Mouse (Mus musculus) 3134 (cell line): ENCODE measurements around the gene Epo.
A peak's percentile ranks its signal among the peaks of the same experiment; 100 is the strongest.

ENCODE experiments used
- DNase-seq: peaks from one replicate; pipeline ENCODE4 v3.0.0-alpha.2; 2011; ENCODE audit warnings: low spot score; ENCODE audit not compliant: insufficient read length; ENCODE audit errors: extremely low read depth

The Epo gene

DNA sequence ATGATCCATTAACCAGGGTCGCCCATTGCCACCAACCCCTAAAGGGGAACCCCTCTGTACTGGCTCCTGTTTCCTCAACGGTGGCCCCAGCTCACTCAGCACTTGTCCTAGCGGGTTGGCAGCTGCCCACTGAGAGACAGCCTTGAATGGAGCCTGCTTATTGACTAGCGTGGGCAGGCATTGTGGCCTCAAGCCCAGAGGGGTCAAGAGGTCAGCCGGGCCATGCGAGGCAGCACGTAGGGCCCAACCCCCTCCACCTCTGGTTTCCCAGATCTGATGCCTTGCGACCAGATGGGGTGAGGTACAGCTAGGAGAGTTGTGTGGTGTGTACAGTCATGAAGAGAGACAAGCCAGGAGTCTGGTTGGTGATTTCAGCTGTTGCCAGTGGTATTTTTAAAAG is 51.1 kb downstream of the Epo start:
- peak; percentile 28 for DNase-seq

DNA sequence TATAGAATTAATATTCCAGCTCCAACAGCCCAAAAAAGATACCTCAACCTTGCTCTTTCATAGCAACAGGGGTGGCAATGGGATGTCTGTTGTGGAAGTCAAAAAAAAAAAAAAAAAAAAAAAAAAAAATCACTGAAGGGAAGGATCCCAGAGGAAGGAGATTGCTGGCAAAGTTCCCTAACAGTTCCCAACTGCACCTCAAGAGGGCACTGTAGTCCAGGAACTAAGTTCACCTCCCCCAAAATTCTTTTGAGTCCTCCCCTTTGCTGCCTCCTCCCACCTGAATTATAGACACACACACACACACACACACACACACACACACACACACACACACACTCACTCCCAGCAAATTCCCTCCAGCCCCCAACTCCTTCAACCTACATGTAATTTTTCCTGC is 51.9 kb downstream of the Epo start:
- DNase-seq: peak; percentile 50

DNA sequence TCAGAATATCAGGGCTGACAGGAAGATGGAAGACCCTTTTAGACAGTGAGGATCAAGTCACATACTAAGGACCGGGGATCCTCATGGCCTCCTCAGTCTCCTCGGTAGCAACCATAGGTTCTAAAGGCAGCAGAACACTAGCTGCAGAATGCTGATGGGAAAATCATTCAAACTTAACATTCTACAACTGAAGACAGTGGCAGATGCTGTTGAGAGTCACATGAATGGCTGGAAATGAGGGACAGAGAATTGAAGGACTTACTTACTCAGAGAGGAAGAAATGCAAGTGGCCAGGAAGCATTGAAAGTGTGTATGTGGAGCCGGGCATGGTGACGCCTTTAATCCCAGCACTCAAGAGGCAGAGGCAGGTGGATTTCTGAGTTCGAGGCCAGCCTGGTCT is 56.1 kb downstream of the Epo start, which contains the start of gene Zan:
Gene Zan (minus strand): TSS at position 101 of the 400 bp plus-strand sequence.
- no peak for DNase-seq

DNA sequence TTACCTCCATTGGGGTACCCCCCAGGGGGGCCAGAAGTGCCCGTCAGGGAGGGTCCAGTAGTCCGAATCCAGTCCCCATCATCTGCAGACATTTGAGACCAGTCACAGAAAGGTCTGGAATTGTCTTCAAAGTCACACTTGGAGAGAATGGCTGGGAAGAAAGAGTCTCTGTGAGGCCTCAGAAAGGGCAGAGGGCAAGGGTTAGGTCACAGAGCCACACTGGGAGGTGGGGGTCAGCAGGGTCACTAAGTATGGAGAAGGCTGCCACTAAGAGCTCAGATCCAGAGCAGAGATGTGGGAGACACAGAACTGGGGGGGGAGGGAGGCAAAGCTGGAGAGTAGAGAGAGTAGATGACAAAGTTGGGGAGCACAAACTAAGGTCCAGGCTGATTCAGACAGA is 58.7 kb downstream of the Epo start:
- DNase-seq: no peak

DNA sequence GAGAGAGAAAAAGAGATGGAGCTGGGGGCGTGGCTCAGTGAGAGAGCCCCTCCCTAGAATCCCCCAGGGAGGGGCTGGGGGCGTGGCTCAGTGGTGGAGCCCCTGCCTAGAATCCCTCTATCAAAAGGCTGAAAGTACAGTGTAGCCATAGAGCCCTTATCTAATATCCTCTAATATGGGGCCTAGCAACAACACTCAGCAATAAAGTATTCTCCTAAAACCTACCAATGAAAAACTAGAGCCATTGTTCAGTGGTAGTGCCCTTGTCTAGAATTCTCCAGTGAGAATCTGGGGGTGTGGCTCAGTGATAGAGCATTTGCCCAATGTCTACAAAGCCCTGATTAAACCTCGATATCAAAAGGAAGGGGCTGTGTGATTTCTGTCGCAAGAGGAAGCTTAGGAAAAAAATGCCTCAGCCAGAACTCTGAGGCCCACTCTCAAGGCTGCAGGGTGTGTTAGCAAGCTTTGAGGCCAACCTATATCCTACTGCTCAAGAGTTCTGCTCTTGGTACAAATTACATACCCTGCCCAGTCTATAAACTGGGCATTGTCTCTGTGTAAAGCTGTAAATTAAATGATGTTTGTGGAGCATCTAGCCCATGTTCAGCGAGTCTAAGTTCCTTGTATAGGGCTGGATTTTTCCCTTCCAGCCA is 60.7 kb downstream of the Epo start:
- no peak for DNase-seq

DNA sequence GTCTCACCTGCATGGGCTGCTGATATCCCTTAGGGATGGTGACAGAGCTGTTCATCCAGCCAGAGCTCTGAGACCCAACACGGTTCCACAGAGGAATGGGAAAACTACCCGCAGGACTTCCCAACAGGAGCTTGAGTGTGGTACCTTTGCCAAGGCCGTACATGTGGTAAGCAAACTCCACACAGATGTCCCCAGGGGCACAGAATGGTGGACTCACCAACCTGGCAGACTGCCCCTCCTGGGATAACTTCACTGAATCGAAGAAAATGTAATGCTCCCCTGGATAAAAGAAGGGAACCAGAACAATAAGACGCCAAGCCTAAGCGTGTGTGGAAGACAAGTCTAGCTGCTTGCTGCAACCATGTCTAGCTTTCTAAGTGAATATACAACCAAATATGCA is 66.1 kb downstream of the Epo start:
- DNase-seq: no peak

DNA sequence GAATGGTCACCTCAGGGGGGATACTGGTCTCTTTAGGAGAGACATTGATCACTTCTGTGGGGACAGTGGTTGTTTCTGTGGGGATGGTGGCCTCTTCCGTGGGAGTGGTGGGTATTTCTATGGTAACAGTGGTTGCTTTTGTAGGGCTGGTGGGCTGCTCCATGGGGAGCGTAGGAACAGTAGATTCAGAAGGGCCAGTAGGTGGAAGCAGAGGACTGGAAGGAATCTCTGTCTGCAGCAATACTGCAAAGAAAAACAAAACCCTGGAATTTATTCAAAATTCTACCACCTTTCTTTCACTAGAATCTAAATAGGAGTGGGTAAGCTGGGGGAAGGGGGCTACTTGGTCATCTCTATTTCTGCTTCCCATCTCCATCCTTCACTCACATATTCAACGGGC is 68.0 kb downstream of the Epo start:
- DNase-seq: no peak

DNA sequence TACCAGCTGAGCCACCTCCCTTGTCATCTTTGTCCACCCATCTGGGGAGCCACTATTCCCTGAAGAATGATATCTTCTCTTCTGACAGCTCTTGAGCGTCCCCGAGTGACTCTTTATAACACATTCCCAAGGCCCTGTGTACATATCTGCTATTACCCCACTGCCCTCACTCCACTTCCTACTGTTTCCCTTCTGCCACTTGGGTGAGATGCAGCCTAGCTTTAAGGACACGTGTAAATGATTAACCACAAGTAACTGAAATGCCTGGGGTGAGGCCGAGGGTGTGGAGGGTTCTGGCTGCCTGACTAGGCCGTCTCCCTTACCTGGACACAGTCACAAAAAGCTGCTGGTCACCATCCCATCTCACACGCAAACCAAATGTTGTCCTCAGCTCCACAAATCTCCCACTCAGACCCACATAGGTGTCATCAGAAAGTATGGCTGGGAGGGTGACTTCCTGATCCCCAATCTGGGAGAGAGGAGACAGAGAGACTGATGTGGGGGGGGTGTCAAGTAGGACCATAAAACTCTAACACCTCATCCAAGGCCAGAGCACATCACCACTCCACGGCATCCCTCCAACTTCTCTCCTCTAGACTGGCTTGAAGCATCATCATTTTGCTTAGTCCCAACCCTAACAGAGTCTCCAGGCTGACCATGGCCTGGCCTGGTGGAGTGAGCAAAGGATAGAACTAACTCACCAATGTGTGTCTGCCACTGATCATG is 77.0 kb downstream of the Epo start:
- DNase-seq: peak; percentile 62

DNA sequence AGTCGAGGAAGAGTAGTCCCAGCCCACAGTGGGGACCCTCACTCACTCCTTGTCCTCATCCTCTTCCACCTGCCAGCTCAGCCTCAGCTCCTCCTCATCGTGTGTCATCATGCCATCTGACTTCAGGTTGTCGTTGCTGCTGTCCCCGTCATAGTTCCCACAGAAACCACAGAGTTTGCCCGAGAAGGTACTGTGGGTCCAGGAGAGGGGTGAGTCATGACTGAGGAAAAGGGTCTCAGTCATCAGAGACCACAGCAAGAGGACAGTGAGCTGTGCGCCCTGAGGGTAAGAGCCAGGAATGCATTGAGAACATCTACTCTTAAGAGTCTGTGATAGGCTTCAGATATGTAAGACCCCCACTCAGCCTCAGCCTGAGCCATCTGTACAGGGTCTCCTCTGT is 77.8 kb downstream of the Epo start:
- peak; percentile 80 for DNase-seq

DNA sequence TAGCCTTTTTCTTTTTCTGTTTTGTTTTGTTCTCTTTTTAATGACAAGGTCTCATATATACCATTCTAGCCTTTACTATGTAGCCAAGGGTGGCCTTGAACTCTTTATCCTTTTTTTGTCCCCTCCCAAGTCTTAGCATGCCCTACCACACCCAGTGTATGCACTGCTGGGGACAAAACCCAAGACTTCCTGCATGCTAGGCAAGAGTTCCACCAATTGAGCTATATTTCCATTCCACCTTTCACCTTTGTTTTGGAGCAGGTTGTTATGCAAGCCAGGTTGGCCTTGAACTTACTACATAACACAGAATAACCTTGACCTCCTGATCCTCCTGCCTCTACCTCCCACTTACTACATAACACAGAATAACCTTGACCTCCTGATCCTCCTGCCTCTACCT is 87.5 kb downstream of the Epo start:
- no peak for DNase-seq

DNA sequence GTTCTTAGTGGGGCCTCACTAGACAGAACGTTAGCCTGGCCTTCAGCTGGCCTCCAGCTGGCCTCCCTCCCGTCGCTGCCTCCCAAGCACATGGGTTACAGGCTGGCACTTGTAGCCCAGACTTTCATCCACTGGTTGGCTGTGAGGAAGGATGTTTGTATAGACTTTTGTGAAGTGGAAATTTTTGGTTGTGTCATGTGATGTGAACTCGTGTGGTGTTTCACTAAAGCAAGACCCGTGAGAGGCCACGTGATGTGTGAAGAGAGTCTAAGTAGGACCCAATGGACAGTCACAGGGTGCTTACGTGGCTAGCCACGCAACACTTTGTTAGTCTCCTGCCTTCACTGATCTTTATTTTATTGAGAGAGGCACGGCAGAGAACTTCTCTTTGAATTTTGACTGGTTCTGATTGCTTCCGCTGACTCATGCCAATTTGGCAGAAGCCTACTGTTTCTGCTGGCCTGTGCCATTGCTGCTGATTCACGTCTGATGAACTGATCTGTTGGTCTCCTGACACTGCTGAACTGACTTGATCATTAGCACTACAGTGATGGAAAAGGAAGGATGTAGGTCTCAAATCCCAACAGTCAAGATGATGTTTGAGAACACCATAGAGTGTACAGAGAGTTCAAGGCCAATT is 92.7 kb downstream of the Epo start:
- peak; percentile 83 for DNase-seq

DNA sequence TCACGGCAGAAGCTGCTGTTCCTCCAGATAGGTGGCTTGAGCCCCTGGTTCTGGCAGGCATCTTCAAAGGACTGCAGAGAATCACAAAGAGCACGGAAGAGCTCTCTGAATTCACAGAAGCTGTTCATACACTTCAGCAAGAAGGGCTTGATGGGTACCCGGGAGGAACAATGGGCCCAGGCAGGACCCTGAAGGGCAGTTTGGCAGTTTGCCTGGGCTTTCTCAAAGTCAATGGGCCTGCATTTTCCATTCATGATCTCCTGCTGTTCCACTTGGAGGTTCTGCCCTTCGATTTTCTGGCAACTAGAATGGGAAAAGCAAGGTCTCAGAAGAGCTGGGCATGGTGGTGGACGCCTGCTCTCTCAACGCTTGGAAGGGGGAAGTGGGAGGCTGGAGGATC is 99.2 kb downstream of the Epo start:
- DNase-seq: no peak
